Mouse (Mus musculus) lung, postnatal 10 days (tissue): ENCODE measurements around the gene Hist1h3f.

Source experiments
- DNase-seq: peaks from one replicate; pipeline ENCODE4 v3.0.0; 2021

The Hist1h3f gene

DNA sequence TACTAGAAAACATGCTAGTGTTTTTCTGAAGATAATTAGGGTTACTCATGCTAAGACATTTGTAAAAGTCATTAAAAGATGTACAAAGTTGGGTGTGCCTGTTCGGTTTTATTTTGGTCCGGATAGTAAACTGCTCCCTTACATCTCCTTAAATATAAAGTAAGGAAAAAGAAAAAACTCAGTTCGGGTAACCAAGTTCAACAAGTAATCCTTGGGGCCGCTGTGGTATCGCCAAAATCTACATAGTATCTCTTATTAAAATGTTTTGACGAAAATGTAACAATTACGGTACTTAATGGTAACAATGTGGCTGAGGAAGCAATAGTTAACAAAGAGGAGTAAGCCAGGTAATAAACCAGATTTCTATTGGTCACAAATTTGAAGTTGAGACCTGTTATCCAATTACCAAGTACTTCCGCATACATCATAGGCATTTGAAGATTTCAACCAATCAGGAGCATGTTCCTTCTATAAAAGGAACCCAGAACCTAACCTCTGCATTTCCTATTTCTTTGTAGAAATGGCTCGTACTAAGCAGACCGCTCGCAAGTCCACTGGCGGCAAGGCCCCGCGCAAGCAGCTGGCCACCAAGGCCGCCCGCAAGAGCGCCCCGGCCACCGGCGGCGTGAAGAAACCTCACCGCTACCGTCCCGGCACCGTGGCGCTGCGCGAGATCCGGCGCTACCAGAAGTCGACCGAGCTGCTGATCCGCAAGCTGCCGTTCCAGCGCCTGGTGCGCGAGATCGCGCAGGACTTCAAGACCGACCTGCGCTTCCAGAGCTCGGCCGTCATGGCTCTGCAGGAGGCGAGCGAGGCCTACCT is at the start of gene Hist1h3f:
Hist1h3f (plus strand) TSS at position 88 of the 822 bp plus-strand sequence.
- DNase-seq = peak; percentile 84

GRCm38 (mm10) chr13:23495526-23495925 is 48.3 kb upstream of the Hist1h3f start:
- DNase-seq = no peak

DNA sequence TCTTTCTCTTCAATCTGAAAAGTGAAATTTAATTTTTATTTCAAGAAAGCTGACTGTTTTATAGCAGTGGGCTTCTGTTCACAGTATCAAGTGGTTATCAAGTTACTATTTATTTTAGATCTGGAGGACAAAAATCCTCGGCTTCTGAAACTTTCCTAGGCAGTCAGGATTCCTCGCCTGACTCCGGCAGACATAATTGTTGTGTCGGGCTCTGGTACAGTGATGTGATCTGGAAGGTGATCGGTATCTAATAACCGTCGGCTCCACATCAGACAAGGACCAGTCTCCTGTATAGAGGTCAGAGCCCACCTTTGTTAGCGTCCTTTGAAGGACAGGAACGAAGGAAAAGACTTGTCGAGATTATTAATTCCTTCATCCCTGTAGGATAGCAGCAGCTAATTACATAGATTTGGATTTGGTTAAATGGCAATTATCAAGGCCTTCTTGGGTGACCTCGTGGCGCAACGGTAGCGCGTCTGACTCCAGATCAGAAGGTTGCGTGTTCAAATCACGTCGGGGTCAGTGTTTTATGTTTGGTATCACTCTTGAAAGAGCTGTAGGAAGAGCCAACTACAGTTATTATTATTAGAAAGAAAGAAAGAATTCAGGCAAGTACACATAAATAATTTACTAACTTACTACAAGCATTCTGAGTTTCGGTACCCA is 46.1 kb upstream of the Hist1h3f start:
- DNase-seq = no peak

- peak; percentile 26 for DNase-seq
These were observed 45.2 kb upstream of the Hist1h3f start for GRCm38 (mm10) chr13:23498653-23499052.

DNA sequence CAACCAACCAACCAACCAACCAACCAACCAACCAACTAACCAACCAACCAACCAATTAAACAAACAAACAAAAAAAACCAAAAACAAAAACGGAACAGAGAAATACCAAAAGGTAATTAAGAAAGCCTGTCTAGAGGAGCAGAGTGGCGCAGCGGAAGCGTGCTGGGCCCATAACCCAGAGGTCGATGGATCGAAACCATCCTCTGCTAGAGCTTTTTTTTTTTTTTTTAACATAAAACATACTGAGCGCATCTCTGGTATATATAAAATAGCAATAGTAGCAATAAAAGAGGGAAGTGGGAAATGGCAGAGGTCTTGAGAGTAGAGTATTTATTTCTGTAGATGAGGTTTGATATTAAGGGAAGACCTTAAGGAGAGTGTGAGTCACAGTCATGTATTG is 43.9 kb upstream of the Hist1h3f start:
- no peak for DNase-seq

DNA sequence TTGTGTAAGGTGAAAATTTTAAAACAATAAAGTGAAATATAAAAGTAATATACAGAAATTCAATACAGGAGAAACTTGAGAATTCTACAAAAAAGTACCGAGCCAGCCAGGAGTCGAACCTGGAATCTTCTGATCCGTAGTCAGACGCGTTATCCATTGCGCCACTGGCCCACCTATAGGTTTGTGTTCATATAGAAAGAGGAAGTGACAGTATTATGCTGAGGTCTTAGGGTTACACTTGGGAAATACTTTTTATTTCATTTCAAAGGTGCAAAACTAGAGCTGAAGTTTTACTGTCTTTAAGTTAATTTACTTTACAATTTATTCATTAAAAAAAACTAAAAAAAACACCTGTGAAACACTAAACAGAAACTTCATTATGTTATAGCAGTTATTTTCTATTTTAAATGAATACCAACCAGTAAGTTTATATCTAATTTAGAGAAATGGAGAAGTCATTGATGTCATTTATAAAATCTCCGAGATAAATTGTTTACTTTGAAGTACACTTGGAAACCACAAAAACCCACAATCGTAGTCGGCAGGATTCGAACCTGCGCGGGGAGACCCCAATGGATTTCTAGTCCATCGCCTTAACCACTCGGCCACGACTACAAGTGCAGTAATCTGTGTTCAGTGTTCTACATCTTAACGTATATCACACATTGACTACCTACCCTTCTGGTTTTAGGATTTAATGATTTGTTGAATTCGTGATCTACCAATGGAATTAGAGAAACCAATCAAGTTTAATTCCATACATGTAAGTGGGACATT is 43.2 kb upstream of the Hist1h3f start:
- peak; percentile 41 for DNase-seq

GRCm38 (mm10) chr13:23501511-23501910 is 42.3 kb upstream of the Hist1h3f start:
- DNase-seq = no peak

- DNase-seq = no peak
These were observed 41.8 kb upstream of the Hist1h3f start for GRCm38 (mm10) chr13:23502031-23502567.

- DNase-seq = no peak
These were observed 40.9 kb upstream of the Hist1h3f start for GRCm38 (mm10) chr13:23502916-23503315.

GRCm38 (mm10) chr13:23503797-23504196 is 40.1 kb upstream of the Hist1h3f start:
- DNase-seq = peak; percentile 49

- no peak for DNase-seq
These were observed 38.0 kb upstream of the Hist1h3f start for GRCm38 (mm10) chr13:23505662-23506345.

GRCm38 (mm10) chr13:23506351-23506750 is 37.5 kb upstream of the Hist1h3f start:
- DNase-seq = peak; percentile 30

DNA sequence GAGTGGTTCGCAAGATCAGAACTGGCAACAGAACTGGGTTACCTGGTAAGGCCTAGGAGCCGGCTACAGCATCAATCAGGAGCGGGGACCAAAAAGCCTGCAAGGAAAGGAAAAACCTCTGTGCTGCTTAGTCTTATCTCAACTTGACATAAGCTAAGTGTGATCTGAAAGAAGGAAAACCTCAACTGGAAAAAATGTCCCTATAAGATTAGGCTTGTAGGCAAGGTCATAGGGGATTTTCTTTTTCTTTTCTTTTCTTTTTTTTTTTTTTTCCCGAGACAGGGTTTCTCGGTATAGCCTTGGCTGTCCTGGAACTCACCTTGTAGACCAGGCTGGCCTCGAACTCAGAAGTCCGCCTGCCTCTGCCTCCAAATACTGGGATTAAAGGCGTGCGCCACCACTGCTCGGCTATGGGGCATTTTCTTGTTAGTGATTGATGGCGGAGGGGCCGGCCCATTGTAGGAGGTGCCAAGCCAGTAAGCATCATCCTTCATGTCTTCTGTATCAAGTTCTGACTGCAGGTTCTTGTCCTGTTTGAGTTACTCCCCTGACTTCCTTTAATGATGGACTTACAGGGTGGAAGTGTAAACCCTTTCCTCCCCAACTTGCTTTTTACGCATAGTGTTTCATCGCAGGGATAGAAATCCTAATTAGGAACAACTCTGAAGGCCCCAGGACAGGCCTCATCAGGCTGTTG is 36.9 kb upstream of the Hist1h3f start:
- no peak for DNase-seq

DNA sequence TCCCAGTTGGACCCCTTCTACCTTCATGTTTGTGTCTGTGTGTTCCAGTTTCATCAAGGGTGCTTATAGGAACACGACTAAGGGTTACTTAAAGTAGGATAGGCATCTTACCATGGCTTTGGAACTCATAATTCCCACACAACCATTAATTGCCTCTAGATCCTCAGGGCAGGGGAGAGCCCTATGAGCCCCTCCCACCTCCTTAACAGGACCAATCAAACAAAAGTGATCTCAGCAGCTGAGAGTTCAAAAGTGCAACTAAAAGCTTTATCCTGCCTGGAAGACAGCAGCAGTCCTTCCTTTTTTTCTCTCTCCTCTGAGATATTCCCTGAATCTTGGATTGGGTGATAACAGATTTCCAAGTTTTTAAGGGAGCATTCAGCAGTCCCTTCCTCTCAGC is 33.7 kb upstream of the Hist1h3f start:
- DNase-seq = no peak

- DNase-seq = no peak
These were observed 30.3 kb upstream of the Hist1h3f start for GRCm38 (mm10) chr13:23513517-23513916.

DNA sequence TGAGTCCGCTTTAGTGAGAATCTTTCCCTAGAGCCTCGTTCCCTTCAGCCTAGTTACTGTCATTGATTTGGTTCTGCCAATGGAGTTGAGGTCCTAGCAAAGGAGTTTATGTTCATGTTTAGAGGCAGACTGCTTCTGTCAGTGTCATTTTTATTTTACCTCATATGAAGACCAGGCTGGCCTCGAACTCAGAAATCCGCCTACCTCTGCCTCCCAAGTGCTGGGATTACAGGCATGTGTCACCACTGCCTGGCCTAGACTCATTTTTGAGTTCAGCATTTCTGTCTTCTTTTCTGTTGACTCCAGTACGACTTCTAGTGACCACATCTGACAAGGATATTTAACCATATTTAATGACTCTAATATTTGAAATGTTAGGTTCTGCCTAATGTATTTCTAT is 28.6 kb upstream of the Hist1h3f start:
- no peak for DNase-seq

- no peak for DNase-seq
These were observed 27.8 kb upstream of the Hist1h3f start for GRCm38 (mm10) chr13:23515826-23516620.

- peak; percentile 78 for DNase-seq
These were observed 26.8 kb upstream of the Hist1h3f start for GRCm38 (mm10) chr13:23516822-23517602.

DNA sequence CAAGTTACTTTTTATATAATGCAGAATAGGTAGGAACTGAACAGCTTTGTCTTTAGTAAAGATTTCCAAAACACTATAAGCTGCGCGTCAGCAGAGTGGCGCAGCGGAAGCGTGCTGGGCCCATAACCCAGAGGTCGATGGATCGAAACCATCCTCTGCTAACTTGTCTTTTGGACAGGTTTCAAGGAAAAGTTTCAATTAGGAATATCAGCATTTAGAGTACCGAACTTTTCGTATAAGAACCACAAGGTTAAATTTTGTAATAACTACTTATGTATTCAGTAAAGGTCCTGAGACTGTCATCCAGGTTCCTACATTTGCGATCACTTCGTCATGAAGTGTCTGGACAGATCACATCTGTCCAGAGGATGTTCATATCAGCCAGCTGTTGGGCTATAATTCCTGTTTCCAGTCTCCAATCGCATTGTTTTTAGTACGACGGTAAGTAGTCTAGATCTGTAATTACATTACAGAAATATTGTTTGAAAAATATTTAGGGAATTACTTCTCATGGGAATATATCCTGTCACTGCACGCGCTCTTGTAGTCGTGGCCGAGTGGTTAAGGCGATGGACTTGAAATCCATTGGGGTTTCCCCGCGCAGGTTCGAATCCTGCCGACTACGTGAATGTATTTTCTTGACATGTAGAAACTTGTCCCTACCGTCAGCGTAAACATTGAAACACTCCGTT is 26.1 kb upstream of the Hist1h3f start:
- peak; percentile 91 for DNase-seq

DNA sequence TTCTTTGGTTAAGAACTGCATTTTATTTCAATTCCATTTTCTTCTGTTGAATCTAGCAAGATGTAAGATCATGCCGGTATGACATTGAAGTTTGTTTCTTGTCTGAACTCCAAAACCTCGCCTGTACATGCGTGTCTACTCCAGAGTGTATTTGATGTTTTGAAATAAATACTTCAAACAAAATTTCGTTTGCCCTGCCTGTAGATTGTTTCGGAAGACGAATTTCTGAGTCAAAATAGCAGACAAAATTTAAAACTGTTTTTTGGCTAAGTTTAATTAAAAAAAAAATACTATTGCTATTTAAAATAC is 25.6 kb upstream of the Hist1h3f start:
- DNase-seq = no peak
